Mouse (Mus musculus) bone marrow, adult 2 months (tissue): Measurements from ENCODE around the gene Hoxd13.

Experiments
- CTCF ChIP-seq: fragments of 200-500 bp; IDR thresholded peaks from 2 replicates; pipeline ENCODE4 v1.5.1; 2011; ENCODE audit warnings: low read length, control low read depth; ENCODE audit not compliant: control insufficient read depth, insufficient read depth
- POLR2A ChIP-seq: fragments of 200-500 bp; IDR thresholded peaks from 2 replicates; pipeline ENCODE4 v1.6.1; 2011; ENCODE audit warnings: low read depth, mild to moderate bottlenecking, control low read depth, low read length, borderline replicate concordance; ENCODE audit not compliant: control insufficient read depth

GRCm38 (mm10) chr2:74674881-74675665 is 7.0 kb downstream of the Hoxd13 start, which contains the start of gene Hoxd12:
- TF ChIP-seq CTCF (no peak), POLR2A (no peak)
